Mouse (Mus musculus) mature B cell (primary cell): ENCODE data around the gene Fem1a.
"Not testable (repeated sequence)": the region's sequence is repeated elsewhere in the genome, so short reads cannot be mapped to it uniquely, and the experiment has no call there.

Experiments used
- in situ Hi-C: fragments of 300-500 bp; cut with MboI; formaldehyde crosslinking; loops from 2 replicates; pipeline ENCODE4 v1.14.3; 2019

The Fem1a gene

GRCm38 (mm10) chr17:56255863-56256238 is 759 bp upstream of the Fem1a start:
- in situ Hi-C loops: no loop called here

- in situ Hi-C loops: no loop called here
These were observed 728 bp downstream of the Fem1a start for GRCm38 (mm10) chr17:56257181-56257894.

- in situ Hi-C loops: not testable (repeated sequence)
These were observed 1.7 kb downstream of the Fem1a start for GRCm38 (mm10) chr17:56258269-56258668.

- in situ Hi-C loops: not testable (repeated sequence)
These were observed 2.2 kb downstream of the Fem1a start for GRCm38 (mm10) chr17:56258812-56259211.

GRCm38 (mm10) chr17:56259301-56260037 is 2.9 kb downstream of the Fem1a start:
- in situ Hi-C loops: no loop called here

GRCm38 (mm10) chr17:56261166-56261565 is 4.6 kb downstream of the Fem1a start:
- in situ Hi-C loops: no loop called here

- in situ Hi-C loops: no loop called here
These were observed 6.1 kb downstream of the Fem1a start for GRCm38 (mm10) chr17:56262645-56263094.

GRCm38 (mm10) chr17:56264020-56264419 is 7.4 kb downstream of the Fem1a start:
- in situ Hi-C loops: no loop called here

- in situ Hi-C loops: no loop called here
These were observed 8.4 kb downstream of the Fem1a start for GRCm38 (mm10) chr17:56265011-56265410.

- in situ Hi-C loops: no loop called here
These were observed 9.3 kb downstream of the Fem1a start for GRCm38 (mm10) chr17:56265869-56266268.

- in situ Hi-C loops: no loop called here
These were observed 9.7 kb downstream of the Fem1a start for GRCm38 (mm10) chr17:56266271-56266670.

GRCm38 (mm10) chr17:56269153-56269630 is 12.6 kb downstream of the Fem1a start:
- in situ Hi-C loops: no loop called here

GRCm38 (mm10) chr17:56269741-56270140 is 13.1 kb downstream of the Fem1a start:
- in situ Hi-C loops: no loop called here

GRCm38 (mm10) chr17:56271609-56272253 is 15.1 kb downstream of the Fem1a start:
- in situ Hi-C loops: no loop called here

GRCm38 (mm10) chr17:56272644-56273043 is 16.0 kb downstream of the Fem1a start:
- in situ Hi-C loops: no loop called here

- in situ Hi-C loops: no loop called here
These were observed 16.9 kb downstream of the Fem1a start for GRCm38 (mm10) chr17:56273482-56273881.

- in situ Hi-C loops: no loop called here
These were observed 17.4 kb downstream of the Fem1a start for GRCm38 (mm10) chr17:56273986-56274385.

- in situ Hi-C loops: no loop called here
These were observed 19.4 kb downstream of the Fem1a start for GRCm38 (mm10) chr17:56275842-56276480.

- in situ Hi-C loops: no loop called here
These were observed 20.3 kb downstream of the Fem1a start, which contains the start of gene Ticam1 for GRCm38 (mm10) chr17:56276643-56277566. Gene Ticam1 (minus strand): TSS chr17:56276786.

- in situ Hi-C loops: no loop called here
These were observed 20.9 kb downstream of the Fem1a start for GRCm38 (mm10) chr17:56277567-56277893.

- in situ Hi-C loops: no loop called here
These were observed 21.7 kb downstream of the Fem1a start for GRCm38 (mm10) chr17:56278340-56278739.
